Mouse (Mus musculus) stomach, embryonic 15.5 days (tissue): Measurements from ENCODE around the gene Hoxa1. TPM values are rescaled to one million over a fixed set of nuclear protein-coding genes. Genes with fewer than 3 reads are reported as not detected.

Experiments
- ATAC-seq: fragments of 200-750 bp; cut with Nextera tagmentation; 2 replicates; pipeline ENCODE4 v1.8.0; 2017; ENCODE audit warnings: low read depth, moderate number of reproducible peaks, moderate TSS enrichment; ENCODE audit not compliant: insufficient read depth, low FRiP score
- H3K27ac ChIP-seq: fragments of 300-500 bp; sonication (generic); 2 replicates; pipeline ENCODE4 v1.5.1; 2015; ENCODE audit warnings: mild to moderate bottlenecking, inconsistent platforms
- H3K27me3 ChIP-seq: fragments of 300-500 bp; sonication (generic); replicated peaks from 2 replicates; pipeline ENCODE4 v1.6.1; 2015; ENCODE audit warnings: inconsistent platforms
- H3K36me3 ChIP-seq: fragments of 300-500 bp; sonication (generic); 2 replicates; pipeline ENCODE4 v1.6.1; 2015; ENCODE audit warnings: inconsistent platforms
- H3K4me1 ChIP-seq: fragments of 300-500 bp; sonication (generic); 2 replicates; pipeline ENCODE4 v1.6.1; 2015; ENCODE audit warnings: inconsistent platforms
- H3K4me2 ChIP-seq: fragments of 300-500 bp; sonication (generic); 2 replicates; pipeline ENCODE4 v1.6.1; 2015; ENCODE audit warnings: mild to moderate bottlenecking, inconsistent platforms
- H3K4me3 ChIP-seq: fragments of 300-500 bp; sonication (generic); replicated peaks from 2 replicates; pipeline ENCODE4 v1.5.1; 2015; ENCODE audit warnings: inconsistent platforms
- H3K9ac ChIP-seq: fragments of 300-500 bp; sonication (generic); 2 replicates; pipeline ENCODE4 v1.6.1; 2015; ENCODE audit warnings: inconsistent platforms
- H3K9me3 ChIP-seq: fragments of 300-500 bp; sonication (generic); 2 replicates; pipeline ENCODE4 v1.6.1; 2016; ENCODE audit warnings: inconsistent platforms
- WGBS: fragments of 180-500 bp; shearing (Covaris S2); methylation state at CpG from one replicate; pipeline ENCODE4 v1.1.7; 2015; 5-methylcytosine and 5-hydroxymethylcytosine counted together
- polyA plus RNA-seq: library from polyadenylated mRNA; unstranded; fragments of >200 nt; fragmentation: Nextera tagmentation; extraction: Ambion mirVana; gene quantifications from 2 replicates; pipeline ENCODE4 v1.2.1, GENCODE M21; 2015

The Hoxa1 gene
- polyA plus RNA-seq, 1 experiment from 2014 or later, result 1.3 TPM

- no peak overlapping the region for H3K9ac ChIP-seq
- no peaks in the 10 kb centered on the region for H3K36me3 ChIP-seq
These were observed 5.6 kb downstream of the Hoxa1 start for GRCm38 (mm10) chr6:52152226-52153193.

DNA sequence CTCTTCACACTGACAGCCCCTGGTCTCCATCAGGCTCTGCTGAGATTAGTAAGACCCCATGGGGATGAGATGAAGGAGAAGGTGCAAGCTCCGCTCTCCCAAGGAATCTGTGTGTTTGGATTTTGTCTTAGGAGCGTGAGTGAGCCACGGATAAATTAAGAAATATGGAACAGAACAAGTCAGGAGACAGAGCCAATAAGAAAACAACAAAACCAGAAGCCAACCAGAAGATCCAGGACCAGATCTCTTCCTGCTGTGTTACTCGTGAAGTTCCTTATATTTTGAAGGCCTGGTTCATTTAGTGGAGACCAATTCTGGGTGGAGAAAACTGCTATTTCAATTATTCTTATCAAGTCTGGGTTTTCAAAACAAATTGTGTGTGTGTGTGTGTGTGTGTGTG is 6.5 kb downstream of the Hoxa1 start:
- no peak for ATAC-seq
- Histone ChIP-seq H3K27me3 (peaks cover 23% of the 10 kb centered on the region), H3K9ac (no peak overlapping the region), H3K4me3 (no peak overlapping the region), H3K4me1 (peaks cover 4% of the 10 kb centered on the region; the same call in 1 of the 2 replicates), H3K36me3 (no peaks in the 10 kb centered on the region), H3K4me2 (no peak overlapping the region), H3K9me3 (no peaks in the 10 kb centered on the region), H3K27ac (no peak overlapping the region)
- 43% methylated on average over 4 of the region's 4 CpGs for WGBS

More at GRCm38 (mm10) chr6:52152226-52153193, 5.6 kb downstream of the Hoxa1 start:
- Histone ChIP-seq H3K27me3 (peaks cover 27% of the 10 kb centered on the region), H3K27ac (no peak overlapping the region), H3K4me3 (no peak overlapping the region), H3K4me2 (no peak overlapping the region), H3K9me3 (no peaks in the 10 kb centered on the region), H3K4me1 (peaks cover 4% of the 10 kb centered on the region; the same call in 1 of the 2 replicates)
- WGBS, result 43% methylated on average over 16 of the region's 16 CpGs
- ATAC-seq, result no peak

- peaks cover 14% of the 10 kb centered on the region for H3K27me3 ChIP-seq
- H3K9ac ChIP-seq, result no peak overlapping the region
- 12% methylated on average over 16 of the region's 16 CpGs for WGBS
- no peak overlapping the region for H3K4me3 ChIP-seq
- ATAC-seq, result no peak
- peaks cover 4% of the 10 kb centered on the region; the same call in 1 of the 2 replicates for H3K4me1 ChIP-seq
- H3K4me2 ChIP-seq, result peak overlapping the region; percentile 36
- H3K36me3 ChIP-seq, result no peaks in the 10 kb centered on the region
- no peaks in the 10 kb centered on the region for H3K9me3 ChIP-seq
- no peak overlapping the region for H3K27ac ChIP-seq
These were observed 7.6 kb downstream of the Hoxa1 start for GRCm38 (mm10) chr6:52150401-52150966.

DNA sequence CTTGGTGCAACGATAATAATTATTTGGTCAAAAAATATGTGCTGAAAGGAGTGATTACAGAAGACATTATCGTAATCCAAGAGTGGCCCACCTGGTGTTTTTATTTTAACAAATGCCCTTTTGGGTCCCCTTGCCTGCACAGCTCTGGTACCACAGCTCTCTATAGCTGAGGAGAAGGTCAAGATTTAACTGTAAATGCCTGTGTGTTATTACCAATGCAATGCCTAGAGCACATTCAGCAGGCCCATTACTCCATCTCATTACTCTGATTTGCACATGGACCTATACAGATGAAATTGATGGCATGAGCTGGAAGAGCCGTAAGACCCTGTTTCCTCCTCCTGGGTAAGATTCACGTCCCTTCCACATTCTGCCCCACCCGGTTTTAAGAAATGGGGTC is 19.0 kb downstream of the Hoxa1 start:
- H3K4me1 ChIP-seq, result no peaks in the 10 kb centered on the region
- no peak for ATAC-seq
- no peak overlapping the region for H3K4me3 ChIP-seq
- H3K27ac ChIP-seq, result no peak overlapping the region
- no peak overlapping the region for H3K9ac ChIP-seq
- 74% methylated on average over 5 of the region's 5 CpGs for WGBS
- no peaks in the 10 kb centered on the region for H3K27me3 ChIP-seq
- H3K9me3 ChIP-seq, result no peaks in the 10 kb centered on the region
- H3K4me2 ChIP-seq, result no peak overlapping the region
- H3K36me3 ChIP-seq, result no peaks in the 10 kb centered on the region

GRCm38 (mm10) chr6:52138576-52138975 is 19.5 kb downstream of the Hoxa1 start:
- Histone ChIP-seq H3K4me2 (no peak overlapping the region), H3K4me3 (no peak overlapping the region), H3K36me3 (no peaks in the 10 kb centered on the region), H3K4me1 (no peaks in the 10 kb centered on the region), H3K9me3 (no peaks in the 10 kb centered on the region), H3K27me3 (no peaks in the 10 kb centered on the region), H3K9ac (no peak overlapping the region), H3K27ac (no peak overlapping the region)
- WGBS, result 48% methylated on average over 10 of the region's 10 CpGs
- ATAC-seq, result no peak

DNA sequence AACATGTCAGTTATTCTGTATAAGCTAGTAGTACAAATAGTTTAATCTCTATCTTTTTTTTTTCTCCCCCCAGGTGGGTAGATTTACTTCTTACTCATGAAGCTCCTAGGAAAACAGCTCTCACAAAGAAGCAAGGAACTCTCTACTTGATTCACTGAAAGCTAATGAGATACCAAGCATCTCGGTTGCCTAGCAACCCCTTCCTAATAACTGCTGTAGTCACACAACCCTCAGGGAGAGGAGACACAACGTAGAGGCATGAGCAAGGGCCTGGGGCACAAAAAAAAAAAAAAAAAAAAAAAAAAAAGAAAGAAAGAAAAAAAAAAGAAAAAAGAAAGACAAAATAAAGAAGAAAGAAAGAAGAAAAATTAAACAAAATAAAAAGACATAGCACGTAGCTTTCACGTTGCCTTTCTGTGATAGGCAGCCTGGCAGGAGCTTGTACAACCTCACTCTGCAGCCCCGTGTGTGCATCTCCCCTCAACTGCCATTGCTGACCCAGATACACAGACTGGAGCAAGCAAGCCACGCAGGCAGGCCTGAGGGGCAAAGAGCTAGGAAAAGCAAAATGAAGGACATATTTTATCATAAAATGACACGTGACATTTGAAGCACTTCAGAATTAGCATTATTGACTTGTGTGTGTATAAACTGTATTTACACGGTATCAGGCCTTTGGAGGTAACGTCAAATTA is 20.1 kb downstream of the Hoxa1 start:
- ATAC-seq, result no peak
- Histone ChIP-seq H3K36me3 (no peaks in the 10 kb centered on the region), H3K9ac (no peak overlapping the region), H3K27ac (no peak overlapping the region), H3K4me1 (no peaks in the 10 kb centered on the region), H3K4me3 (no peak overlapping the region), H3K27me3 (no peaks in the 10 kb centered on the region), H3K4me2 (no peak overlapping the region), H3K9me3 (no peaks in the 10 kb centered on the region)
- WGBS, result 66% methylated on average over 9 of the region's 9 CpGs

DNA sequence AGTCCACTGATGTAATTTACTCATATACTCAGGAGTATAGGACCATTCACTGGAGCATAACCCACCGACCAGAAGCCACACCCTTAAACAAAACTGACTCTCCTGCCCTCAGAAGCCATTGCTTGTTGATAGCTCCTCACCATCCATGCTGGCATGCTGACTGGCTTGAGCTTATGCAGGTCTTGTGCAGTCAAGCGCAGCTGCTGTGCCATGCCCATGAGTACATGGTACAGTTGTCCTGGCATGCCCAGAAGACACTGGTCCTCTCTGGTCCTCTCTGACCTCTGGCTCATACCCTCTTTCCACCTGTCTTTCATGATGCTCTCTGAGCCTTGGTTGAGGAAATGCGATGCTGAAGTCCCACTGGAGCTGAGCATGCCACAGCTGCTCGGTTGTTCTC is 34.4 kb downstream of the Hoxa1 start:
- Histone ChIP-seq H3K27ac (no peak overlapping the region), H3K36me3 (no peaks in the 10 kb centered on the region), H3K27me3 (0 out of 2 replicates have a peak, but pooled peaks cover 8% of the 10 kb centered on the region), H3K9ac (no peak overlapping the region), H3K9me3 (no peaks in the 10 kb centered on the region), H3K4me1 (no peaks in the 10 kb centered on the region), H3K4me2 (no peak overlapping the region), H3K4me3 (no peak overlapping the region)
- ATAC-seq, result no peak
- 73% methylated on average over 4 of the region's 4 CpGs for WGBS

GRCm38 (mm10) chr6:52121173-52121572 is 36.9 kb downstream of the Hoxa1 start:
- ATAC-seq, result no peak

GRCm38 (mm10) chr6:52118903-52119635 is 39.0 kb downstream of the Hoxa1 start:
- no peaks in the 10 kb centered on the region for H3K9me3 ChIP-seq
- H3K27ac ChIP-seq, result no peak overlapping the region
- WGBS, result 22% methylated on average over 6 of the region's 6 CpGs
- peaks cover 11% of the 10 kb centered on the region; the same call in 1 of the 2 replicates for H3K27me3 ChIP-seq
- H3K36me3 ChIP-seq, result no peaks in the 10 kb centered on the region
- no peak overlapping the region for H3K9ac ChIP-seq
- no peak overlapping the region for H3K4me3 ChIP-seq
- no peak for ATAC-seq
- H3K4me1 ChIP-seq, result no peaks in the 10 kb centered on the region
- no peak overlapping the region for H3K4me2 ChIP-seq

More at GRCm38 (mm10) chr6:52121173-52121572, 36.9 kb downstream of the Hoxa1 start:
- Histone ChIP-seq H3K9ac (no peak overlapping the region), H3K9me3 (no peaks in the 10 kb centered on the region), H3K4me3 (no peak overlapping the region), H3K36me3 (no peaks in the 10 kb centered on the region), H3K27ac (no peak overlapping the region), H3K4me2 (no peak overlapping the region), H3K27me3 (peaks cover 8% of the 10 kb centered on the region; the same call in 1 of the 2 replicates), H3K4me1 (no peaks in the 10 kb centered on the region)
- 48% methylated on average over 3 of the region's 3 CpGs for WGBS

DNA sequence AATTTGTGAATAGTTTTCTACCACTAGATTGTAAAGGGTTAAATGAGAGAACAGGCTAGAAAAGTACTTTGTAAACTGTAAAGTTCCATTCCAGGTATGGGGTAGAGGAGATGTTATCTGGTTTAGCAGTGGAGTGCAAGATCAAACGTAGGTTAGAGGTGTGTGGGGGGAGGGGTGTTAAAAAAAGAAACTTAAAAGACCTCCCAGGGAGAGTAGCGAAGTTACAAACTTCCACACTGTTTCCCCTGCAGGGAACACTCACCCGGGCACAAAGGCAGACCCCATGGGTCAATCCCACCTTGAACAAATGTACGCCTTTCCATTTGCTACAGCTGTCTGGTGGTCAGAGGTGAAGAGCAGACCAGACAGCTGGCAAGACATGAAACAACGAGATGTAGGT is 42.2 kb downstream of the Hoxa1 start:
- no peak overlapping the region for H3K4me3 ChIP-seq
- H3K9me3 ChIP-seq, result no peaks in the 10 kb centered on the region
- 22% methylated on average over 5 of the region's 5 CpGs for WGBS

GRCm38 (mm10) chr6:52111846-52112245 is 46.3 kb downstream of the Hoxa1 start:
- Histone ChIP-seq H3K4me1 (0 out of 2 replicates have a peak, but pooled peaks cover 5% of the 10 kb centered on the region), H3K27me3 (0 out of 2 replicates have a peak, but pooled peaks cover 3% of the 10 kb centered on the region), H3K4me2 (no peak overlapping the region), H3K9ac (no peak overlapping the region), H3K27ac (no peak overlapping the region), H3K4me3 (no peak overlapping the region), H3K9me3 (no peaks in the 10 kb centered on the region), H3K36me3 (no peaks in the 10 kb centered on the region)
- 67% methylated on average over 4 of the region's 4 CpGs for WGBS
- no peak for ATAC-seq

More for the DNA sequence above, 42.2 kb downstream of the Hoxa1 start:
- Histone ChIP-seq H3K4me1 (0 out of 2 replicates have a peak, but pooled peaks cover 5% of the 10 kb centered on the region), H3K27me3 (peaks cover 8% of the 10 kb centered on the region; the same call in 1 of the 2 replicates), H3K36me3 (no peaks in the 10 kb centered on the region), H3K27ac (no peak overlapping the region), H3K9ac (no peak overlapping the region), H3K4me2 (no peak overlapping the region)
- ATAC-seq, result no peak
